Mouse (Mus musculus): ENCODE results near the gene Cd47.

DNA sequence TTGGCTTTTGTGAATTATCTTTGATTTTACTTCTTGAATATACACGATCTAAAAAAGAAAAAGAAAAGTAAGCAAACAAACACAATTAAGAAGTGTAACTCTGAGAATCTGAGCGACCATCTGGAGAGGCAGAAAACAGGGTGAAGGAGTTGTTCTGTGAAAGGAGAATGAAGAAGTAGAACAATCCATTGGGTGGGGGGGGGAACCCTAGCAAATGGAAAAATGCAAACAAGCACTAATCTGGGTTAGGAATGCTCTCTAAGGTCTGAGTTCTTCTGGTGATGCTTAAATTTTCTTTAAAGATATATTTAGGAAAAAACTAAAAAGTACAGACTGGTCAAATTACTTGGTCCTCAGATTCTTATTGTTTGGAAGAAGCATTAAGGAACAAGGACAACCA, 11.6 kb downstream of the Cd47 start:
- TF ChIP-seq EP300 (IDR thresholded peaks at IDR 0.05; ENCODE audit: low read depth) (no peak), CTCF (IDR thresholded peaks at IDR 0.05; ENCODE audit: low read depth) (no peak)

Data from liver, postnatal 0 days (tissue).